ENCODE assay signal across 11 mouse cellular contexts in genomic region chr7:143057667-143058220, GRCm38 (mm10). TPM values are rescaled to one million over a fixed set of nuclear protein-coding genes. Genes with fewer than 3 reads are reported as not detected.
DNase-seq lines count a peak whose midpoint lies in the region; ATAC-seq and TF ChIP-seq lines count a peak whose summit lies in the region.
"Had no signal": no experiment of that assay in that cellular context is flagged by ENCODE, and none has a peak within 500 bp of the region (broad histone marks: within the 10 kb centered on the region; RNA-seq: fewer than 3 reads in every experiment).

No protein-coding gene starts in this region.

- H3K4me2 ChIP-seq in liver, embryonic 11.5 days, result peak overlapping the region; percentile 80

- no peak for TF ChIP-seq POLR2A in spleen, adult 2 months (IDR thresholded peaks at IDR 0.05; ENCODE audit: low read depth, low read length)

- intact Hi-C loops in heart, postnatal 25 days (cut with DNase I), result no loop called here

- 59% methylated on average over 9 of the region's 9 CpGs for WGBS in spleen, adult 2 months
- 11% methylated on average over 9 of the region's 9 CpGs for WGBS in liver, embryonic 11.5 days

- peak overlapping the region; percentile 25; the same call in 1 of the 2 replicates for H3K9ac ChIP-seq in liver, embryonic 11.5 days (ENCODE audit: low read depth, low read length)

- no peaks in the 10 kb centered on the region for H3K27me3 ChIP-seq in spleen, adult 2 months (ENCODE audit: control insufficient read depth, insufficient read depth, low read length)
- H3K27me3 ChIP-seq in liver, embryonic 11.5 days (replicated peaks; ENCODE audit: control insufficient read depth, insufficient read depth, low read length), result no peaks in the 10 kb centered on the region

- peak; percentile 68 for ATAC-seq in liver, embryonic 11.5 days (replicated peaks; ENCODE audit: low FRiP score)

- H3K9me3 ChIP-seq in liver, embryonic 11.5 days (ENCODE audit: control insufficient read depth, low read length), result no peaks in the 10 kb centered on the region

- H3K4me1 ChIP-seq in spleen, adult 2 months (ENCODE audit: control insufficient read depth, insufficient read depth, insufficient read length), result peaks cover 47% of the 10 kb centered on the region; the same call in 1 of the 2 replicates
- peaks cover 65% of the 10 kb centered on the region for H3K4me1 ChIP-seq in liver, embryonic 11.5 days (replicated peaks; ENCODE audit: control insufficient read depth, insufficient read depth, low read length)

- DNase-seq in heart, adult 11 months, result peak; percentile 95
- DNase-seq in heart, postnatal 25 days (ENCODE audit: low spot score), result no peak
- DNase-seq in spleen, adult 2 months (ENCODE audit: low read depth in 1 of 2, low spot score in 2 of 2), result no peak
- DNase-seq in spleen, postnatal 4 days (ENCODE audit: low spot score in 2 of 2), result no peak
- DNase-seq in liver, embryonic 11.5 days (ENCODE audit: low spot score), result no peak
- no peak for DNase-seq in right cerebral cortex, adult 2 months (ENCODE audit: low spot score in 2 of 2)
- DNase-seq in cerebellum, postnatal 4 days (ENCODE audit: low spot score in 2 of 2), result no peak
- no peak for DNase-seq in embryo, embryonic 10 days (ENCODE audit: low spot score)
- DNase-seq: adrenal gland, postnatal 10 days had no signal

- 0 out of 2 replicates have a peak, but pooled peaks cover 4% of the 10 kb centered on the region for H3K36me3 ChIP-seq in spleen, adult 2 months (ENCODE audit: control insufficient read depth, insufficient read depth, low read length)
- peaks cover 13% of the 10 kb centered on the region for H3K36me3 ChIP-seq in liver, embryonic 11.5 days (ENCODE audit: control insufficient read depth, insufficient read depth, low read length)

- TF ChIP-seq CTCF in spleen, adult 2 months (IDR thresholded peaks at IDR 0.05; ENCODE audit: extremely low read depth, insufficient read depth, insufficient read length, insufficient replicate concordance), result no peak

- H3K4me3 ChIP-seq in spleen, adult 2 months (ENCODE audit: extremely low read depth, insufficient read depth, insufficient read length), result no peak overlapping the region
- peak overlapping the region; percentile 20 for H3K4me3 ChIP-seq in liver, embryonic 11.5 days (ENCODE audit: low read depth, low read length)
- H3K4me3 ChIP-seq: erythroblast, embryonic 14.5 days had no signal

- H3K27ac ChIP-seq in spleen, adult 2 months (ENCODE audit: insufficient read depth, low read length), result peak overlapping the region; percentile 53
- H3K27ac ChIP-seq in liver, embryonic 11.5 days (ENCODE audit: low read depth, low read length), result peak overlapping the region; percentile 85

RNA-seq across cellular contexts. Expression of gene Cd81, which starts 5.2 kb away (rescaled TPM):
- total RNA-seq in heart, postnatal 25 days (2021), result 100 to 1,000 TPM; 424 to 455 TPM
- polyA plus RNA-seq in spleen, adult 2 months (2012; rRNA removed), result 300 and 352 TPM in 2 replicates
- polyA plus RNA-seq in liver, embryonic 11.5 days (2014; fragmentation: Nextera tagmentation; extraction: Ambion mirVana), result 273 and 276 TPM in 2 replicates

RNA-seq across cellular contexts. Expression of gene Tssc4, which starts 11.3 kb away (rescaled TPM):
- total RNA-seq in heart, postnatal 25 days (2021), result 10 to 100 TPM; 13.8 to 19.6 TPM
- 62.9 and 85.0 TPM in 2 replicates for polyA plus RNA-seq in spleen, adult 2 months (2012; rRNA removed)
- polyA plus RNA-seq in liver, embryonic 11.5 days (2014; fragmentation: Nextera tagmentation; extraction: Ambion mirVana), result 48.9 and 52.2 TPM in 2 replicates

RNA-seq across cellular contexts. Expression of gene Trpm5, which starts 36.7 kb away (rescaled TPM):
- not detected for total RNA-seq in heart, postnatal 25 days (2021)
- 0.66 and 0.95 TPM in 2 replicates for polyA plus RNA-seq in spleen, adult 2 months (2012; rRNA removed)
- 1.2 and 1.3 TPM in 2 replicates for polyA plus RNA-seq in liver, embryonic 11.5 days (2014; fragmentation: Nextera tagmentation; extraction: Ambion mirVana)
- polyA plus RNA-seq: erythroblast, embryonic 14.5 days had no signal

RNA-seq across cellular contexts. Expression of gene Kcnq1, which starts 48.4 kb away (rescaled TPM):
- total RNA-seq in heart, postnatal 25 days (2021), result 10 to 100 TPM; 37.4 to 37.7 TPM
- polyA plus RNA-seq in spleen, adult 2 months (2012; rRNA removed), result 1.1 and 1.2 TPM in 2 replicates
- 0.59 and 1.2 TPM in 2 replicates for polyA plus RNA-seq in liver, embryonic 11.5 days (2014; fragmentation: Nextera tagmentation; extraction: Ambion mirVana)
- polyA plus RNA-seq: C2C12 had no signal

RNA-seq across cellular contexts. Expression of gene Tspan32, which starts 52.9 kb away (rescaled TPM):
- 1 to 10 TPM in 1 of 2 experiments, under 1 TPM in 1; 0.34 to 1.5 TPM for total RNA-seq in heart, postnatal 25 days (2021)
- polyA plus RNA-seq in spleen, adult 2 months (2012; rRNA removed), result 82.8 and 89.4 TPM in 2 replicates
- polyA plus RNA-seq in liver, embryonic 11.5 days (2014; fragmentation: Nextera tagmentation; extraction: Ambion mirVana), result 115 and 118 TPM in 2 replicates
